Mouse (Mus musculus) midbrain, embryonic 15.5 days (tissue): Measurements from ENCODE around the gene Taf15. TPM values are rescaled to one million over a fixed set of nuclear protein-coding genes. Genes with fewer than 3 reads are reported as not detected.

Experiments used
- ATAC-seq: fragments of 200-750 bp; cut with Nextera tagmentation; replicated peaks from 2 replicates; pipeline ENCODE4 v1.8.0; 2017; ENCODE audit warnings: moderate TSS enrichment
- H3K27ac ChIP-seq: fragments of 300-500 bp; sonication (generic); 2 replicates; pipeline ENCODE4 v1.5.1; 2015; ENCODE audit warnings: mild to moderate bottlenecking, inconsistent platforms
- H3K27me3 ChIP-seq: fragments of 300-500 bp; sonication (generic); replicated peaks from 2 replicates; pipeline ENCODE4 v1.6.1; 2015; ENCODE audit warnings: inconsistent platforms
- H3K36me3 ChIP-seq: fragments of 300-500 bp; sonication (generic); replicated peaks from 2 replicates; pipeline ENCODE4 v1.6.1; 2015; ENCODE audit warnings: inconsistent platforms
- H3K4me1 ChIP-seq: fragments of 300-500 bp; sonication (generic); 2 replicates; pipeline ENCODE4 v1.6.1; 2015; ENCODE audit warnings: inconsistent platforms
- H3K4me2 ChIP-seq: fragments of 300-500 bp; sonication (generic); 2 replicates; pipeline ENCODE4 v1.6.1; 2015; ENCODE audit warnings: inconsistent platforms, mild to moderate bottlenecking, moderate library complexity
- H3K4me3 ChIP-seq: fragments of 300-500 bp; sonication (generic); 2 replicates; pipeline ENCODE4 v1.5.1; 2015; ENCODE audit warnings: mild to moderate bottlenecking, inconsistent platforms
- H3K9ac ChIP-seq: fragments of 300-500 bp; sonication (generic); 2 replicates; pipeline ENCODE4 v1.6.1; 2015; ENCODE audit warnings: mild to moderate bottlenecking, inconsistent platforms
- H3K9me3 ChIP-seq: fragments of 300-500 bp; sonication (generic); 2 replicates; pipeline ENCODE4 v1.6.1; 2016; ENCODE audit warnings: inconsistent platforms
- WGBS: fragments of 180-500 bp; shearing (Covaris S2); methylation state at CpG from one replicate; pipeline ENCODE4 v1.1.7; 2015; ENCODE audit warnings: mixed read lengths; 5-methylcytosine and 5-hydroxymethylcytosine counted together
- polyA plus RNA-seq: library from polyadenylated mRNA; unstranded; fragments of >200 nt; fragmentation: Nextera tagmentation; extraction: Ambion mirVana; gene quantifications from 2 replicates; pipeline ENCODE4 v1.2.1, GENCODE M21; 2015

The Taf15 gene
- polyA plus RNA-seq, 1 experiment from 2014 or later: 12.2 TPM

DNA sequence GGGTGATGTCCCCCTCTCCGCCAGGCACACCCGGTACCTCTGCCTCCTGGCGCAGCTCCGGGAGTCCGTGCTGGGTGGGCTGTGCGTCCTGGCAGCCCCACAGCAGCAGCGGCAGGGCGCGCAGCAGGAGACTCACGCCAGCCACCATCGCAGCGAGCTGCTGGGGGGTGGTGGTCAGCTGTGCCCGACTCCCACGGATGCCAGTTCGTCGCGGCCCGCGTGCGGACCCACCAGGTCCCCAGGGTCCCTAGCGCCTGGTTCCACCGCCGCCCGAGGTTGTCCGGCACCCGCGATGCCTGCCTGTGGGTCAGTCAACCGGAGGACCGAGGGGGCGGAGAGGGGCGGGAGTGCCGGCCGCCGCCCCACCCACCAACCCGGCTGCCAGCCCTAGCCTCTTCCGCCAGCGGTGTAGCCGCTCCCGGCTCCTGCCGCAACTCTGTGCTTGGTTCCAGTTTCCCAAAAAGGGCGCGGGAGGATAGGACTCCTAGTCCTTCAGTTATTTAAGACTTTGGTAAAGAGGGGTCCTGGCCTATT, 10.1 kb upstream of the Taf15 start, which contains the start of gene Mmp28:
Mmp28 (minus strand) TSS at position 361 of the 534 bp plus-strand sequence.
- WGBS: under 1% methylated on average over 40 of the region's 42 CpGs

DNA sequence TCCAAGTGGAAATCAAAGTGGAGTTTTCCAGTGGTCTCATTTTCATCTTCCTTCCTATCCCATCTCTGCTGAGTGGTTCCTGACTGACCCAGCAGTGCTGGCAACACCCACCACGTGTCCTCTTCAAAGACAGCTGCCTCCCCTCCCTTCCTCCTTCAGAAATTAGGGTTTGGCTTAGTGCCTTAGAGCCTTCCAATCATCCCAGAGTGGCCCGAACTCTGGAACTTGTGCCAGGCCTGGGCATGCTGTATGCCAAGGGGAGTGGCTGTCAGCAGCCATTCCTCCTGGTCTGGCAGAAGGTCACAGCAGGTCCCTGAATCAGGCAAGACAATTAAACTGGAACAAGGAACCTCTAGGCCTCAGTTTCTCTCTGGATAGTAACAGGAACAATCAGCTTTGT, 6.9 kb upstream of the Taf15 start:
- ATAC-seq: no peak
- 32% methylated on average over 2 of the region's 2 CpGs for WGBS
- Histone ChIP-seq H3K9me3 (no peaks in the 10 kb centered on the region), H3K4me1 (peaks cover 12% of the 10 kb centered on the region), H3K27me3 (peaks cover 33% of the 10 kb centered on the region), H3K4me3 (no peak overlapping the region), H3K27ac (0 out of 2 replicates have a peak overlapping the region, but pooled peaks have one; percentile 28), H3K36me3 (no peaks in the 10 kb centered on the region), H3K4me2 (no peak overlapping the region), H3K9ac (no peak overlapping the region)

More for the DNA sequence above, 10.1 kb upstream of the Taf15 start, which contains the start of gene Mmp28:
- Histone ChIP-seq H3K4me2 (peak within 1 kb of the TSS; percentile 94), H3K4me3 (peak within 1 kb of the TSS; percentile 48), H3K4me1 (peaks cover 12% of the 10 kb centered on the region), H3K9me3 (no peaks in the 10 kb centered on the region), H3K27ac (no peak within 1 kb of the TSS), H3K36me3 (no peaks in the 10 kb centered on the region), H3K9ac (peak within 1 kb of the TSS; percentile 50), H3K27me3 (peaks cover 34% of the 10 kb centered on the region)
- ATAC-seq: no peak; the same call in 1 of the 2 replicates

- no peaks in the 10 kb centered on the region for H3K36me3 ChIP-seq
- 56% methylated on average over 11 of the region's 11 CpGs for WGBS
- no peak for ATAC-seq
- no peak overlapping the region for H3K9ac ChIP-seq
- no peak overlapping the region for H3K27ac ChIP-seq
- no peak overlapping the region for H3K4me2 ChIP-seq
- H3K9me3 ChIP-seq: no peaks in the 10 kb centered on the region
- no peak overlapping the region for H3K4me3 ChIP-seq
- peaks cover 29% of the 10 kb centered on the region for H3K27me3 ChIP-seq
- H3K4me1 ChIP-seq: peaks cover 16% of the 10 kb centered on the region
Observed at GRCm38 (mm10) chr11:83467120-83467652, 5.7 kb upstream of the Taf15 start.

GRCm38 (mm10) chr11:83468765-83469164, 4.1 kb upstream of the Taf15 start:
- WGBS: 96% methylated on average over 3 of the region's 3 CpGs
- Histone ChIP-seq H3K27me3 (peaks cover 19% of the 10 kb centered on the region), H3K4me2 (no peak overlapping the region)

GRCm38 (mm10) chr11:83471766-83472165, 1.1 kb upstream of the Taf15 start:
- H3K4me3 ChIP-seq: peak overlapping the region; percentile 98
- peaks cover 27% of the 10 kb centered on the region for H3K4me1 ChIP-seq
- H3K9me3 ChIP-seq: no peaks in the 10 kb centered on the region
- no peak overlapping the region for H3K9ac ChIP-seq
- H3K27ac ChIP-seq: no peak overlapping the region
- ATAC-seq: no peak
- peak overlapping the region; percentile 75 for H3K4me2 ChIP-seq
- WGBS: 92% methylated on average over 2 of the region's 2 CpGs
- H3K36me3 ChIP-seq: no peaks in the 10 kb centered on the region
- H3K27me3 ChIP-seq: peaks cover 7% of the 10 kb centered on the region; the same call in 1 of the 2 replicates

More at GRCm38 (mm10) chr11:83468765-83469164, 4.1 kb upstream of the Taf15 start:
- H3K4me1 ChIP-seq: peaks cover 6% of the 10 kb centered on the region
- no peaks in the 10 kb centered on the region for H3K36me3 ChIP-seq
- ATAC-seq: no peak
- H3K27ac ChIP-seq: no peak overlapping the region
- no peaks in the 10 kb centered on the region for H3K9me3 ChIP-seq
- no peak overlapping the region for H3K9ac ChIP-seq
- no peak overlapping the region for H3K4me3 ChIP-seq

DNA sequence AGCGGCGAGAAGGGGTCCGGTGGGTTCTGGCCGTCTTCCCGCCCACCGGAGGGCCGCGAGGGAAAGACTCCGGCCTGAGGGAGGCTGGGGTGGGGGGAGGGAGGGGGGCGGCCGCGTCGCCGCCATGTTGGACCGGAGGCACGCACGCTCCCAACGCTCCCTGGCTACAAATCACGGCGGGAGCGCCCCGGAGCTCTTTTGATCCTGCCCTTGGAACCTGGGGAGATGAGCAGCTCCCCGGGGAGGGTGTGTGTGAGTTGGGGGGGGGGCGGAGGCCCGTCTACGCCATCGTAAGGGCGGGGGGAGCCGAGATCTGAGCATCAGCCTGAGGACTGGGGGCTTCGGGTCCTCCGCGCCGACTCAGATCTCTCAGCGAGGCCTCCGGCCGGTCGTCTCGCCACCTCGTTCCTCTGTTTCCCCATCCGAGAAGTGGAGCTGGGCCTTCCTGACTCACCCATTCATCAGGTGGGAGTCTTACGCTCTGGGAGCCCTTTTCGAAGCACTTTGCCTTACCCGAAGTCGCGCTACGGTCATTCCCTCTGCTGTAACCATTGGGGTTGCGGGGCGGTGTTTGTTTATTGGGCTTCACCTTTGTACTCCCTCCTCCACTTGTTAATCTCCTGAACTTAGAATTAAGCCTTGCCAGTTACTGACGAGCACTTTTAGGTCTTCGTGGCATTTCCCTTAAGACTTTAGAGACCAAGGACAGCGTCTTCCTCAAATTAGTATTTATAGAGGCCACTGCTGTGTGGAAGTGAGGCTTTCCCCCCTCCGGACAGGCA, 540 bp downstream of the Taf15 start:
- no peaks in the 10 kb centered on the region for H3K9me3 ChIP-seq
- H3K4me2 ChIP-seq: peak overlapping the region; percentile 75
- H3K36me3 ChIP-seq: no peaks in the 10 kb centered on the region
- ATAC-seq: peak; percentile 89
- H3K4me1 ChIP-seq: peaks cover 27% of the 10 kb centered on the region
- under 1% methylated on average over 51 of the region's 52 CpGs for WGBS
- peak overlapping the region; percentile 94 for H3K9ac ChIP-seq
- H3K4me3 ChIP-seq: peak overlapping the region; percentile 98
- H3K27me3 ChIP-seq: peaks cover 7% of the 10 kb centered on the region; the same call in 1 of the 2 replicates
- H3K27ac ChIP-seq: peak overlapping the region; percentile 99

GRCm38 (mm10) chr11:83491488-83491887, 18.6 kb downstream of the Taf15 start:
- H3K4me2 ChIP-seq: no peak overlapping the region
- H3K4me1 ChIP-seq: no peaks in the 10 kb centered on the region
- H3K4me3 ChIP-seq: no peak overlapping the region
- 92% methylated on average over 4 of the region's 4 CpGs for WGBS
- no peak for ATAC-seq
- no peaks in the 10 kb centered on the region for H3K9me3 ChIP-seq
- H3K36me3 ChIP-seq: 0 out of 2 replicates have a peak, but pooled peaks cover 7% of the 10 kb centered on the region
- H3K9ac ChIP-seq: no peak overlapping the region
- H3K27me3 ChIP-seq: no peaks in the 10 kb centered on the region
- no peak overlapping the region for H3K27ac ChIP-seq

DNA sequence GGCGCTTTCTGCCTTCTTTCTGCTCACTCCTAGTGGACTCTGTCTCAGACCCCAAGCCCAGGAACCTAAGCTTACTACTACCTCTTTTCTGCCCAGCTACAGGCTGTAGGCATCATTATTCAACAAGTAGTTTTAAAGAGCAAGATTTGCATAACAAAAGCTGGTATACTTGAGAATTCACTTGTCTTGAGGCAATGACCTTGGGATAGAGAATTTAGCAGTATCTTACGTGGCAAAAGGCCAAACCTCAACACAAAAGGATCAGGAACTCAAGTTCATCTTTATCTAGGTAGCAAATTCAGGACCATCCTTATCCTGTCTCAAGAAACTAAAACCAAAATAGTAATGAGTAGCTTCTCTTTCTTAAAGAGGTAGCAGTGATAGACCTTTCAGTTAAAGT, 22.7 kb downstream of the Taf15 start:
- no peaks in the 10 kb centered on the region for H3K9me3 ChIP-seq
- H3K27me3 ChIP-seq: no peaks in the 10 kb centered on the region
- no peak overlapping the region for H3K9ac ChIP-seq
- H3K27ac ChIP-seq: no peak overlapping the region
- no peaks in the 10 kb centered on the region for H3K4me1 ChIP-seq
- peaks cover 3% of the 10 kb centered on the region; the same call in 1 of the 2 replicates for H3K36me3 ChIP-seq
- WGBS: 63% methylated on average over 2 of the region's 2 CpGs
- ATAC-seq: no peak
- no peak overlapping the region for H3K4me3 ChIP-seq
- H3K4me2 ChIP-seq: no peak overlapping the region

DNA sequence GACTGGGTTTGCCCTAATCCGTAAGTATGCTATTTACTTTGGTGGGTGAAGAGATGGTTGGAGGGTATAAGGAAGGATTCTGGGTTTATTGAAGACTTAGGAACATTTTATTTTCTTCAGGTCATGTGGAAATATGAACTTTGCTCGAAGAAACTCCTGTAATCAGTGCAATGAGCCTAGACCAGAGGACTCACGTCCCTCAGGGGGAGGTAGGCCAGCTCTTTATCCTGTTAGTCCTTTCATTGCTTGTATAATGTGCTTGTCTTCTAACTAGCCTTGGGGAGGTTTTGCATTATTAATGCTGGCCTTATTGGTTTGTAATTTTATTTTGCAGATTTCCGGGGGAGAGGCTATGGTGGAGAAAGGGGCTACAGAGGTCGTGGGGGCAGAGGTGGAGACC, 31.4 kb downstream of the Taf15 start:
- H3K27me3 ChIP-seq: no peaks in the 10 kb centered on the region
- peaks cover 33% of the 10 kb centered on the region for H3K36me3 ChIP-seq
- no peak overlapping the region for H3K4me2 ChIP-seq
- no peaks in the 10 kb centered on the region for H3K4me1 ChIP-seq
- no peak overlapping the region for H3K27ac ChIP-seq
- no peak overlapping the region for H3K9ac ChIP-seq
- H3K9me3 ChIP-seq: no peaks in the 10 kb centered on the region
- ATAC-seq: no peak
- no peak overlapping the region for H3K4me3 ChIP-seq
- WGBS: 87% methylated on average over 5 of the region's 5 CpGs

- Histone ChIP-seq H3K27me3 (no peaks in the 10 kb centered on the region), H3K36me3 (peaks cover 12% of the 10 kb centered on the region), H3K27ac (no peak overlapping the region), H3K4me3 (no peak overlapping the region), H3K9me3 (no peaks in the 10 kb centered on the region), H3K4me2 (no peak overlapping the region), H3K4me1 (no peaks in the 10 kb centered on the region), H3K9ac (no peak overlapping the region)
- ATAC-seq: no peak
Observed at GRCm38 (mm10) chr11:83509521-83509920, 36.6 kb downstream of the Taf15 start.

DNA sequence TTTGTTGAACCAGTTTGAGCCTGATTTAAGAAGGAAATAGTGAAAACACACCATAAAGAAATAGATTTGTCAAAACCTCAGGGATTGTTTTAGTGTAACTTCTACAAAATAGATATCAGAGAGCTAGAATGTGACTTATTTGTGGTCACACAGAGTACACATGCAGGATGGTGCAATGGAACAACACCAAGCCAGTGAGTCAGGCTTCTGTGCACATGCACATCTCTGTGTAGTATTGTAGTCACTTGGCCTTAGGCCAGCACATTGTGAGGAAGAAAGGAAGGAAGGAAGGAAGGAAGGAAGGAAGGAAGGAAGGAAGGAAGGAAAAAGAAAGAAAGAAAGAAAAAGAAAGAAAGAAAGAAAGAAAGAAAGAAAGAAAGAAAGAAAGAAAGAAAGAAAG, 44.3 kb downstream of the Taf15 start:
- H3K4me2 ChIP-seq: no peak overlapping the region
- H3K9ac ChIP-seq: no peak overlapping the region
- H3K9me3 ChIP-seq: no peaks in the 10 kb centered on the region
- no peak overlapping the region for H3K4me3 ChIP-seq
- no peaks in the 10 kb centered on the region for H3K4me1 ChIP-seq
- H3K27ac ChIP-seq: no peak overlapping the region
- H3K27me3 ChIP-seq: no peaks in the 10 kb centered on the region
- H3K36me3 ChIP-seq: no peaks in the 10 kb centered on the region
- no peak for ATAC-seq

- no peaks in the 10 kb centered on the region for H3K4me1 ChIP-seq
- H3K27ac ChIP-seq: no peak overlapping the region
- no peak for ATAC-seq
- no peaks in the 10 kb centered on the region for H3K36me3 ChIP-seq
- no peaks in the 10 kb centered on the region for H3K9me3 ChIP-seq
- 67% methylated on average over 6 of the region's 6 CpGs for WGBS
- H3K27me3 ChIP-seq: no peaks in the 10 kb centered on the region
- no peak overlapping the region for H3K4me2 ChIP-seq
- H3K9ac ChIP-seq: no peak overlapping the region
- no peak overlapping the region for H3K4me3 ChIP-seq
Observed at GRCm38 (mm10) chr11:83518371-83518770, 45.5 kb downstream of the Taf15 start.
